Mouse (Mus musculus): ENCODE data around the gene Gm3488. TPM values are rescaled to one million over a fixed set of nuclear protein-coding genes. Genes with fewer than 3 reads are reported as not detected.
"Not testable (repeated sequence)": the region's sequence is repeated elsewhere in the genome, so short reads cannot be mapped to it uniquely, and the experiment has no call there.

Gene Gm3488
- 0.81 and 1.9 TPM in 2 replicates for polyA plus RNA-seq (2014; fragmentation: Nextera tagmentation; extraction: Ambion mirVana)

DNA sequence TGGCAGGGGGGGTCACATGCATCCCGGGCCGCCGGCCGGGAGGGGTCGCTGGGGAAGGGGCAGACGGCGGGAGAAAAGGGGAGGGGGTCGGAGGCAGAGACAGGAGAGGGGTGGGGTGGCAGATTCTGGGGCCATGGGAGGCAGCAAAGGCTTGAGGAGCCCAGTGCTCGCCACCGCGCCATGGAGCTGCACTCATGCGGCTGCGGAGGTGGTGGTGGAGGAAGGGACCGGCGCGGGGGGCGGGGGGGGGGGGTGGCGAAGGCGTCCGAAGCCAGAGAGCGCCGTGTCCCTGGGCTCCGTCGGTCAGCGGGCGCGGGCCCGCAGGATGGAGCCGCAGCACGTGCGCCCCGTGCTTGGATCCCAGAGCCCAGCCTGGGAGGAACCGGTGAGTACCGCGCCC is at the start of gene Gm3488:
TSS of gene Gm3488 (plus strand) at position 301 of the 400 bp plus-strand sequence.
- H3K4me3 ChIP-seq (ENCODE audit: low read depth, low read length); H3K27me3 ChIP-seq (replicated peaks; ENCODE audit: control insufficient read depth, insufficient read depth, low read length); H3K9me3 ChIP-seq (ENCODE audit: control insufficient read depth, low read length); H3K36me3 ChIP-seq (ENCODE audit: control insufficient read depth, insufficient read depth, low read length); DNase-seq (ENCODE audit: low spot score); H3K4me2 ChIP-seq (ENCODE audit: low read length); ATAC-seq (replicated peaks; ENCODE audit: low FRiP score, low TSS enrichment, low read depth); H3K27ac ChIP-seq (ENCODE audit: low read depth); H3K4me1 ChIP-seq (replicated peaks; ENCODE audit: control insufficient read depth, insufficient read depth, low read length); H3K9ac ChIP-seq (ENCODE audit: low read length): not testable (repeated sequence)
- WGBS, result no CpG with 5 or more reads among the region's 35 CpGs

- DNase-seq (ENCODE audit: low spot score); H3K36me3 ChIP-seq (ENCODE audit: control insufficient read depth, insufficient read depth, low read length); H3K4me1 ChIP-seq (replicated peaks; ENCODE audit: control insufficient read depth, insufficient read depth, low read length); H3K4me3 ChIP-seq (ENCODE audit: low read depth, low read length); H3K9ac ChIP-seq (ENCODE audit: low read length); H3K9me3 ChIP-seq (ENCODE audit: control insufficient read depth, low read length); H3K27ac ChIP-seq (ENCODE audit: low read depth); H3K4me2 ChIP-seq (ENCODE audit: low read length); H3K27me3 ChIP-seq (replicated peaks; ENCODE audit: control insufficient read depth, insufficient read depth, low read length); ATAC-seq (replicated peaks; ENCODE audit: low FRiP score, low TSS enrichment, low read depth): not testable (repeated sequence)
- no CpG with 5 or more reads among the region's 3 CpGs for WGBS
Observed at GRCm38 (mm10) chr14:5455367-5455766, 46.1 kb upstream of the Gm3488 start, which contains the start of gene Gm3194. TSS of gene Gm3194 (minus strand) at chr14:5455467.

- whole genome bisulfite sequencing, result no CpG with 5 or more reads among the region's 19 CpGs
- not testable (repeated sequence) for DNase-seq (ENCODE audit: low spot score); H3K4me2 ChIP-seq (ENCODE audit: low read length); H3K9ac ChIP-seq (ENCODE audit: low read length); H3K4me1 ChIP-seq (replicated peaks; ENCODE audit: control insufficient read depth, insufficient read depth, low read length); ATAC-seq (replicated peaks; ENCODE audit: low FRiP score, low TSS enrichment, low read depth); H3K4me3 ChIP-seq (ENCODE audit: low read depth, low read length); H3K27ac ChIP-seq (ENCODE audit: low read depth); H3K36me3 ChIP-seq (ENCODE audit: control insufficient read depth, insufficient read depth, low read length); H3K27me3 ChIP-seq (replicated peaks; ENCODE audit: control insufficient read depth, insufficient read depth, low read length); H3K9me3 ChIP-seq (ENCODE audit: control insufficient read depth, low read length)
Observed at GRCm38 (mm10) chr14:5460469-5460868, 41.0 kb upstream of the Gm3488 start.

DNA sequence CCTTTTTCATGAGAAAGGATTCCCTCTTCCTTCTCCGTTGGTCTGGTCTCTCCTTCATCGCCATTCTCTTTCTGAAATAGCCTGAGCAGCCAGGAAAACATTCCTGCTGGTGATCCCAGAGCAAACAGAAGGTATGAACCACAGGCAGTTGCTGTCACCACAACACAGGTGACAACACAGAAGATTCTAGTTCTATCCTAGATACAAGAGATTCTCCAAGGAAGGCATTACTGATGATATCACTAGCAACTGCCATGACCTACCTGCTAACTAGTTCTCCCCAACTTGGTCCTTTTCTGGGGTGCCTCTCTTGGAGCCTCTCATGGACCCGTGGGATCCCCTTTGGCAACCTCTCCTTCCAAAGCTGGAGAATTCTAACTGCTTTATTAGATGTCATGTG is 23.7 kb upstream of the Gm3488 start, which contains the start of gene Gm8246:
TSS of gene Gm8246 (minus strand) at position 101 of the 400 bp plus-strand sequence.
- not testable (repeated sequence) for H3K9ac ChIP-seq (ENCODE audit: low read length); H3K4me3 ChIP-seq (ENCODE audit: low read depth, low read length); H3K9me3 ChIP-seq (ENCODE audit: control insufficient read depth, low read length); H3K27me3 ChIP-seq (replicated peaks; ENCODE audit: control insufficient read depth, insufficient read depth, low read length); ATAC-seq (replicated peaks; ENCODE audit: low FRiP score, low TSS enrichment, low read depth); H3K4me2 ChIP-seq (ENCODE audit: low read length); DNase-seq (ENCODE audit: low spot score); H3K27ac ChIP-seq (ENCODE audit: low read depth); H3K4me1 ChIP-seq (replicated peaks; ENCODE audit: control insufficient read depth, insufficient read depth, low read length); H3K36me3 ChIP-seq (ENCODE audit: control insufficient read depth, insufficient read depth, low read length)
- no CpG with 5 or more reads among the region's 3 CpGs for WGBS

GRCm38 (mm10) chr14:5483907-5484306 is 17.6 kb upstream of the Gm3488 start, which contains the start of gene Gm3187:
TSS of gene Gm3187 (plus strand) at chr14:5484207.
- not testable (repeated sequence) for DNase-seq (ENCODE audit: low spot score); H3K27me3 ChIP-seq (replicated peaks; ENCODE audit: control insufficient read depth, insufficient read depth, low read length); H3K9me3 ChIP-seq (ENCODE audit: control insufficient read depth, low read length); H3K4me3 ChIP-seq (ENCODE audit: low read depth, low read length); H3K27ac ChIP-seq (ENCODE audit: low read depth); H3K36me3 ChIP-seq (ENCODE audit: control insufficient read depth, insufficient read depth, low read length); H3K9ac ChIP-seq (ENCODE audit: low read length); H3K4me2 ChIP-seq (ENCODE audit: low read length); H3K4me1 ChIP-seq (replicated peaks; ENCODE audit: control insufficient read depth, insufficient read depth, low read length); ATAC-seq (replicated peaks; ENCODE audit: low FRiP score, low TSS enrichment, low read depth)
- WGBS, result 92% methylated on average over 4 of the region's 5 CpGs

GRCm38 (mm10) chr14:5538196-5538595 is 36.7 kb downstream of the Gm3488 start, which contains the start of gene Gm3532:
TSS of gene Gm3532 (plus strand) at chr14:5538496.
- H3K4me3 ChIP-seq (ENCODE audit: low read depth, low read length); H3K9me3 ChIP-seq (ENCODE audit: control insufficient read depth, low read length); H3K27ac ChIP-seq (ENCODE audit: low read depth); H3K4me2 ChIP-seq (ENCODE audit: low read length); ATAC-seq (replicated peaks; ENCODE audit: low FRiP score, low TSS enrichment, low read depth); DNase-seq (ENCODE audit: low spot score); H3K9ac ChIP-seq (ENCODE audit: low read length); H3K36me3 ChIP-seq (ENCODE audit: control insufficient read depth, insufficient read depth, low read length); H3K27me3 ChIP-seq (replicated peaks; ENCODE audit: control insufficient read depth, insufficient read depth, low read length); H3K4me1 ChIP-seq (replicated peaks; ENCODE audit: control insufficient read depth, insufficient read depth, low read length): not testable (repeated sequence)
- no CpG with 5 or more reads among the region's 2 CpGs for WGBS

Other genes with a start within 250 kb of the Gm3488 start
- gene Gm3526, start 241.1 kb upstream of the Gm3488 start, polyA plus RNA-seq (2014; fragmentation: Nextera tagmentation; extraction: Ambion mirVana), result not detected in 2 replicates
- not detected in 2 replicates for gene Gm3542, start 166.7 kb upstream of the Gm3488 start, polyA plus RNA-seq (2014; fragmentation: Nextera tagmentation; extraction: Ambion mirVana)
- 0.12 and 0.19 TPM in 2 replicates for gene Gm3500, start 112.6 kb upstream of the Gm3488 start, polyA plus RNA-seq (2014; fragmentation: Nextera tagmentation; extraction: Ambion mirVana)
- gene Gm3194, start 46.2 kb upstream of the Gm3488 start, polyA plus RNA-seq (2014; fragmentation: Nextera tagmentation; extraction: Ambion mirVana), result 0.54 and 1.1 TPM in 2 replicates
- gene Gm8246, start 23.8 kb upstream of the Gm3488 start, polyA plus RNA-seq (2014; fragmentation: Nextera tagmentation; extraction: Ambion mirVana), result not detected in 2 replicates
- gene Gm3187, start 17.5 kb upstream of the Gm3488 start, polyA plus RNA-seq (2014; fragmentation: Nextera tagmentation; extraction: Ambion mirVana), result not detected in 2 replicates
- not detected in 2 replicates for gene Gm3532, start 36.8 kb downstream of the Gm3488 start, polyA plus RNA-seq (2014; fragmentation: Nextera tagmentation; extraction: Ambion mirVana)
- gene Gm8265, start 131.4 kb downstream of the Gm3488 start, polyA plus RNA-seq (2014; fragmentation: Nextera tagmentation; extraction: Ambion mirVana), result not detected in 2 replicates
- gene Gm9603, start 185.8 kb downstream of the Gm3488 start, polyA plus RNA-seq (2014; fragmentation: Nextera tagmentation; extraction: Ambion mirVana), result not detected in 2 replicates
- gene Gm3373, start 239.9 kb downstream of the Gm3488 start, polyA plus RNA-seq (2014; fragmentation: Nextera tagmentation; extraction: Ambion mirVana), result not detected in 2 replicates

Data from intestine, embryonic 14.5 days (tissue).